Mouse (Mus musculus) myocyte (in vitro differentiated cells): ENCODE measurements around the gene Veph1. TPM values are rescaled to one million over a fixed set of nuclear protein-coding genes. Genes with fewer than 3 reads are reported as not detected.

Source experiments
- H3K27me3 ChIP-seq: one replicate; pipeline ENCODE4 v1.6.1; 2011; ENCODE audit not compliant: control insufficient read depth, insufficient read depth, insufficient read length
- H3K36me3 ChIP-seq: one replicate; pipeline ENCODE4 v1.6.1; 2011; ENCODE audit not compliant: control insufficient read depth, insufficient read depth
- H3K4me2 ChIP-seq: one replicate; pipeline ENCODE4 v1.6.1; 2011; ENCODE audit warnings: low read depth, control low read depth
- H3K4me3 ChIP-seq: one replicate; pipeline ENCODE4 v1.5.1; 2011; ENCODE audit warnings: mild to moderate bottlenecking, control low read depth, moderate library complexity
- H3K79me2 ChIP-seq: one replicate; pipeline ENCODE4 v1.6.1; 2011; ENCODE audit not compliant: control insufficient read depth, insufficient read depth
- H3ac ChIP-seq: one replicate; pipeline ENCODE4 v1.6.1; 2011; ENCODE audit not compliant: control insufficient read depth, insufficient read length
- CEBPB ChIP-seq: IDR thresholded peaks from 2 replicates; pipeline ENCODE4 v1.6.1; 2011; ENCODE audit warnings: mild to moderate bottlenecking, moderate library complexity; ENCODE audit not compliant: poor library complexity, insufficient read depth, severe bottlenecking
- E2F4 ChIP-seq: IDR thresholded peaks from one replicate; pipeline ENCODE4 v1.6.1; 2011; ENCODE audit warnings: mild to moderate bottlenecking, control low read depth, moderate library complexity; ENCODE audit not compliant: insufficient read depth
- MAX ChIP-seq: IDR thresholded peaks from one replicate; pipeline ENCODE4 v1.6.1; 2011; ENCODE audit warnings: low read depth, mild to moderate bottlenecking, control low read depth
- MYOD1 ChIP-seq, 3 experiments: IDR thresholded peaks; one replicate each; pipeline ENCODE4 v1.6.1; 2011; ENCODE audit warnings: control low read depth in 2 of 3, low read depth in 2 of 3, mild to moderate bottlenecking in 2 of 3, moderate library complexity in 1 of 3; ENCODE audit not compliant: insufficient read length in 2 of 3, control insufficient read depth in 1 of 3
- MYOG ChIP-seq, 3 experiments: IDR thresholded peaks; one replicate each; pipeline ENCODE4 v1.6.1; 2011; ENCODE audit warnings: control low read depth in 2 of 3, low read depth in 2 of 3, mild to moderate bottlenecking in 2 of 3; ENCODE audit not compliant: insufficient read length in 2 of 3, control insufficient read depth in 1 of 3, insufficient read depth in 1 of 3
- POLR2A ChIP-seq: IDR thresholded peaks from one replicate; pipeline ENCODE4 v1.6.1; 2011; ENCODE audit warnings: low read depth, mild to moderate bottlenecking, control low read depth, moderate library complexity; ENCODE audit not compliant: insufficient read length
- POLR2AphosphoS2 ChIP-seq: IDR thresholded peaks from one replicate; pipeline ENCODE4 v1.6.1; 2011; ENCODE audit warnings: low read depth, control low read depth; ENCODE audit not compliant: insufficient read length
- REST ChIP-seq: IDR thresholded peaks from one replicate; pipeline ENCODE4 v1.6.1; 2011; ENCODE audit warnings: mild to moderate bottlenecking, control low read depth, moderate library complexity; ENCODE audit not compliant: insufficient read depth, insufficient read length
- SRF ChIP-seq: IDR thresholded peaks from one replicate; pipeline ENCODE4 v1.6.1; 2011; ENCODE audit warnings: low read depth; ENCODE audit not compliant: control insufficient read depth, insufficient read length
- TCF12 ChIP-seq: IDR thresholded peaks from one replicate; pipeline ENCODE4 v1.6.1; 2011; ENCODE audit warnings: mild to moderate bottlenecking, control low read depth; ENCODE audit not compliant: poor library complexity, insufficient read depth, severe bottlenecking
- TCF3 ChIP-seq: IDR thresholded peaks from one replicate; pipeline ENCODE4 v1.6.1; 2011; ENCODE audit warnings: low read depth, control low read depth; ENCODE audit not compliant: insufficient read length
- USF1 ChIP-seq: IDR thresholded peaks from one replicate; pipeline ENCODE4 v1.6.1; 2011; ENCODE audit warnings: low read depth, mild to moderate bottlenecking, control low read depth, moderate library complexity
- polyA plus RNA-seq: library from polyadenylated mRNA; unstranded; fragments of >200 nt; fragmentation: generic; extraction: Trizol; gene quantifications from one replicate; pipeline ENCODE4 v1.2.1, GENCODE M21; 2012; ENCODE audit warnings: missing spikeins

Gene Veph1
- polyA plus RNA-seq, 1 experiment = not detected

DNA sequence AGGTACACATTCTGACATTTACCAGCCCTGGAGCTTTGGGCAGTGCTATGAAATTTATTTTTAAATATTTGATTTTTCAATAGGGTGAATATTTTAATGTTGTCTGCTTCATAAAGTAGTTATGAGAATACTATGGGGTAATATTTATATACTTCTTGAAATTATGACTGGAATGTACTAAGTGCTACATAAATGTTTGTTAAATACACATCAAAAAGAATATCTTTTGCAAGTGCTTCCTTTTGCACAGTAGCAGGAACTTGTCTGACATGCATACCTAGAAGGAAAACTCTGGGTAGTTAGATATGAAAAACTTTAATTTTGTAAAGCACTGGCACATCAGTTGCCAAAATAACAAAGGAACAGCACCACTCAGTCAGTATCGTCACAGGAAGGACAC lies 13.9 kb upstream of the Veph1 start:
- Histone ChIP-seq H3ac (no peak overlapping the region), H3K36me3 (no peaks in the 10 kb centered on the region), H3K4me3 (no peak overlapping the region), H3K27me3 (no peaks in the 10 kb centered on the region), H3K4me2 (no peak overlapping the region), H3K79me2 (no peaks in the 10 kb centered on the region)
- no peak for TF ChIP-seq USF1
- no peak for TF ChIP-seq REST
- no peak for TF ChIP-seq MYOD1 (IDR thresholded peaks at IDR 0.05; ENCODE audit: control insufficient read depth in 1 of 3, insufficient read length in 2 of 3, low read depth in 2 of 3)
- no peak for TF ChIP-seq POLR2AphosphoS2
- TF ChIP-seq TCF12 = no peak
- no peak for TF ChIP-seq CEBPB

DNA sequence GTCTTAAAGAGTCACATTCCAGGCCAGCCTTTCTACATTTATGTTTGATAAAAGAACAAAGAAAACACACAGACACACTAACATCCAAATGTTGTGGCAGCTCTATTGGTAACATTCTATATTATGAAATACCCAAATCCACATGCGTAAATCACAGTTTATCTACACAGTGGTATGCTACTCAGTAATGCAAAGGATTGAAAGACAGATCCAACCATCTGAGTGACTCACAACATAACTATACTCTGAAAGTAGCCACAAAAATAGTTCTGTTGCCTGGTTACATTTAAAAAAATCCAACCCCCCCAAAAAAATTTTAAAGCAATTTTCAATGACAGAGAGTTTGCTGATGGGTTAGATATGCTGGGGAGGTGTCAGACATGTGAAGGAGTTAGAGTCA lies 12.9 kb upstream of the Veph1 start:
- no peaks in the 10 kb centered on the region for H3K79me2 ChIP-seq
- H3K36me3 ChIP-seq = no peaks in the 10 kb centered on the region
- no peak overlapping the region for H3ac ChIP-seq
- TF ChIP-seq TCF3 (no peak), REST (no peak), POLR2A (no peak), CEBPB (no peak), MYOD1 (IDR thresholded peaks at IDR 0.05; ENCODE audit: control insufficient read depth in 1 of 3, insufficient read length in 2 of 3, low read depth in 2 of 3) (no peak), POLR2AphosphoS2 (no peak), E2F4 (no peak), USF1 (no peak), MAX (no peak), MYOG (IDR thresholded peaks at IDR 0.05; ENCODE audit: control insufficient read depth in 1 of 3, insufficient read depth in 1 of 3, insufficient read length in 2 of 3, low read depth in 2 of 3) (no peak), SRF (no peak), TCF12 (no peak)
- no peak overlapping the region for H3K4me3 ChIP-seq
- H3K27me3 ChIP-seq = no peaks in the 10 kb centered on the region
- no peak overlapping the region for H3K4me2 ChIP-seq

DNA sequence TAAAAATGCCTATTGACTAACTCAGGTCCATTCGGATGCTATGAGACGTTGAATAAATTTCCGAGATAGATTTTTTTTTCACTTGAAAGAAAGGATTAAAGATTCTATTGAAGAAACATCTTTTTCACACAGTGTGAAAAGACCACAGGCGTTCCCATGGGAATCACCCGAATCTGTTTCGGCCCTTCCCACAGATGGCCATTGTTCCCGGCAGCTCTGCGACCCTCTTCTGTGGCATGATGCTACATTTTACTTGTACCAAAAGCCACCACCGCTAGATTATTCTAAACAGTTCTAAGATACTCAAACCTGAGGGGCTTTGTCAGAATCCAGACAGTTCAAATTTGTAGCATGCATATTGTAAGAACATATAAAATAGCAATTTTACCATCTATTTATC lies 1.4 kb downstream of the Veph1 start:
- no peaks in the 10 kb centered on the region for H3K36me3 ChIP-seq
- no peak overlapping the region for H3K4me2 ChIP-seq
- TF ChIP-seq MYOG (IDR thresholded peaks at IDR 0.05; ENCODE audit: control insufficient read depth in 1 of 3, insufficient read depth in 1 of 3, insufficient read length in 2 of 3, low read depth in 2 of 3) = no peak
- TF ChIP-seq POLR2A = no peak
- no peak for TF ChIP-seq POLR2AphosphoS2
- TF ChIP-seq CEBPB = no peak
- no peak for TF ChIP-seq TCF12
- TF ChIP-seq TCF3 = no peak
- no peaks in the 10 kb centered on the region for H3K79me2 ChIP-seq
- H3K4me3 ChIP-seq = no peak overlapping the region
- no peak overlapping the region for H3ac ChIP-seq
- H3K27me3 ChIP-seq = no peaks in the 10 kb centered on the region

DNA sequence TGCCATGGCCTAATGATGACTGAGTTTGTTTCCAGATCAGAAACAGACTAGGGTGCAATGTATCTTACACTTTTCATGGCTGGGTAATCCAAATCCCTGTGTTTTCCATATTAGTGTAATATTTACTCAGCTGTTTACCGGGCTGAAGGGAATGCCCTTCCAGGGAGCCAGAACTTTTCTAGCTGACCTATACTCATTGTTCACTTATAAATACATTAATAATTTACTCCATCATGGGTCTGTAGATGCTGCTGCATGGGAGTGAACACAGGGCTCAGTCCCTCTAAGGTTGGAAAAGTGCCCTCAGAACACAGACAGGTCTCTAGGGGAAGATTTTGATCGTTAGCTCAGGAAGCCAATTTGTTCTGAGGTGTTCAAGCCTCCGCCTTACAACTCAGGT lies 1.9 kb downstream of the Veph1 start:
- no peak overlapping the region for H3K4me3 ChIP-seq
- H3K4me2 ChIP-seq = no peak overlapping the region
- no peaks in the 10 kb centered on the region for H3K27me3 ChIP-seq

DNA sequence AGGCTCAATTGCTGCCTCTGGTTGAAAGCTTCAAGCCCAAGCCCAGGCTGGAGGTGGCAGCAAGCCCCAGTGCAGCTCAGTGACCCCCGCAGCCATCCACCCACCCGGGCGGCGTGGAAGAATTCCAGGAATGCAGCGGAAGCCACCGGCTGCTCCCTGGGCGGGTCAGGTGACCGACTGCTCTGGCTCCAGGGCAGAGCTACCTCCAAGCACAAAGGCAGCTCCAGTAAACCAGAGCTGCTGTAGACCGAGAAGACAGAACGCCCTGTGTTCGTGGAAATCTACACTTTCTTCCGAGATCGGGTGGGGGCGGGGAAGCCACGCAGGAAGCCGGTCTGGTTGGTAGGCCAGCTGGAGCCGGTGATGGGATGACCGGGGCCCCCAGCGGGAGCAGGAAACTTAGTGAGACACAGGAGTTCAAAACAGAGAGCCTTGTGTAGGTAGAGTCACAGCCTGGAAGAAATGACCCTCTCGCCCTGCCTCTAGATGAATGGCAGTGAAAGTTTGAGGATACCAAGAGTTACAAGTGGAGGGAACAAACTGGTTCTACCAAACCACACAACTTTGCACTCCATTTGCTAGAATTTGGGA lies 4.2 kb downstream of the Veph1 start:
- Histone ChIP-seq H3ac (no peak overlapping the region), H3K4me2 (peak overlapping the region; percentile 0), H3K36me3 (no peaks in the 10 kb centered on the region), H3K79me2 (no peaks in the 10 kb centered on the region), H3K4me3 (no peak overlapping the region), H3K27me3 (no peaks in the 10 kb centered on the region)
- TF ChIP-seq MYOD1 (IDR thresholded peaks at IDR 0.05; ENCODE audit: control insufficient read depth in 1 of 3, insufficient read length in 2 of 3, low read depth in 2 of 3) = peak in 2 of 3 experiments; percentile 26 to 30
- peak in 2 of 3 experiments; percentile 4 to 16 for TF ChIP-seq MYOG (IDR thresholded peaks at IDR 0.05; ENCODE audit: control insufficient read depth in 1 of 3, insufficient read depth in 1 of 3, insufficient read length in 2 of 3, low read depth in 2 of 3)
- no peak for TF ChIP-seq TCF12

More for the DNA sequence above, 1.9 kb downstream of the Veph1 start:
- no peaks in the 10 kb centered on the region for H3K79me2 ChIP-seq
- H3ac ChIP-seq = no peak overlapping the region
- no peaks in the 10 kb centered on the region for H3K36me3 ChIP-seq
- no peak for TF ChIP-seq TCF3
- no peak for TF ChIP-seq POLR2A
- TF ChIP-seq SRF = no peak
- TF ChIP-seq MYOG (IDR thresholded peaks at IDR 0.05; ENCODE audit: control insufficient read depth in 1 of 3, insufficient read depth in 1 of 3, insufficient read length in 2 of 3, low read depth in 2 of 3) = no peak
- no peak for TF ChIP-seq POLR2AphosphoS2
- no peak for TF ChIP-seq USF1
- no peak for TF ChIP-seq REST
- no peak for TF ChIP-seq MAX
- no peak for TF ChIP-seq MYOD1 (IDR thresholded peaks at IDR 0.05; ENCODE audit: control insufficient read depth in 1 of 3, insufficient read length in 2 of 3, low read depth in 2 of 3)
- TF ChIP-seq TCF12 = no peak
- TF ChIP-seq E2F4 = no peak
- TF ChIP-seq CEBPB = no peak
